Mouse (Mus musculus) CH12.LX (cell line): ENCODE measurements around the gene Tescl. TPM values are rescaled to one million over a fixed set of nuclear protein-coding genes. Genes with fewer than 3 reads are reported as not detected.

ENCODE experiments used
- DNase-seq: peaks from one replicate; pipeline ENCODE4 v3.0.0-alpha.2; 2013; ENCODE audit errors: extremely low read depth
- H3K27ac ChIP-seq: 2 replicates; pipeline ENCODE4 v1.5.1; 2012; ENCODE audit warnings: low read depth, mild to moderate bottlenecking, control low read depth, moderate library complexity; ENCODE audit not compliant: insufficient read depth
- H3K27me3 ChIP-seq: replicated peaks from 2 replicates; pipeline ENCODE3; 2012; ENCODE audit warnings: inconsistent platforms
- H3K36me3 ChIP-seq, 2 experiments: replicated peaks in 1 of 2; 2 replicates each; pipeline versions ENCODE3 to v1.6.1; 2012; ENCODE audit warnings: inconsistent platforms in 1 of 2, low read length in 1 of 2, mild to moderate bottlenecking in 1 of 2, mixed read lengths in 1 of 2, moderate library complexity in 1 of 2; ENCODE audit not compliant: control insufficient read depth in 1 of 2, insufficient read depth in 1 of 2
- H3K4me1 ChIP-seq, 2 experiments: 2 replicates each; pipeline ENCODE4 v1.6.1; 2012; ENCODE audit warnings: inconsistent platforms in 1 of 2, moderate library complexity in 1 of 2; ENCODE audit not compliant: insufficient read depth in 2 of 2, control insufficient read depth in 1 of 2
- H3K4me2 ChIP-seq: 2 replicates; pipeline ENCODE4 v1.6.1; 2012; ENCODE audit warnings: low read depth, mild to moderate bottlenecking, control low read depth; ENCODE audit not compliant: poor library complexity, insufficient read depth, severe bottlenecking
- H3K4me3 ChIP-seq, 3 experiments: fragments of 150-350 bp in 1 of 3; sonication (generic) in 1 of 3; replicated peaks in 1 of 3; 2 replicates each; pipeline versions ENCODE3 to v1.5.1; 2011 to 2012; ENCODE audit warnings: low read depth in 2 of 3, low read length in 2 of 3, mild to moderate bottlenecking in 2 of 3, moderate library complexity in 2 of 3, control low read depth in 1 of 3, improper control_type of control experiment in 1 of 3, inconsistent platforms in 1 of 3, mixed read lengths in 1 of 3; ENCODE audit not compliant: poor library complexity in 1 of 3
- H3K79me2 ChIP-seq: replicated peaks from 2 replicates; pipeline ENCODE4 v1.6.1; 2012; ENCODE audit warnings: mild to moderate bottlenecking, moderate library complexity; ENCODE audit not compliant: control insufficient read depth, poor library complexity, insufficient read depth, severe bottlenecking; ENCODE audit errors: extremely low read depth
- H3K9ac ChIP-seq: 2 replicates; pipeline ENCODE4 v1.6.1; 2012; ENCODE audit warnings: low read depth, mild to moderate bottlenecking, control low read depth, moderate library complexity; ENCODE audit not compliant: insufficient read depth
- H3K9me3 ChIP-seq: replicated peaks from 2 replicates; pipeline ENCODE3; 2012; ENCODE audit warnings: low read length, inconsistent platforms, mixed read lengths
- BHLHE40 ChIP-seq: IDR thresholded peaks from 2 replicates; pipeline ENCODE4 v1.6.1; 2011; ENCODE audit warnings: mild to moderate bottlenecking, low read depth, low read length, improper control_type of control experiment
- CHD1 ChIP-seq: IDR thresholded peaks from 2 replicates; pipeline ENCODE4 v1.6.1; 2012; ENCODE audit warnings: low read depth, low read length, improper control_type of control experiment, inconsistent platforms
- CHD2 ChIP-seq: IDR thresholded peaks from 2 replicates; pipeline ENCODE4 v1.6.1; 2011; ENCODE audit warnings: low read length, improper control_type of control experiment
- CTCF ChIP-seq, 2 experiments: IDR thresholded peaks in 1 of 2; conservative IDR thresholded peaks in 1 of 2; 2 replicates each; pipeline ENCODE4 v1.5.1; 2011 to 2012; ENCODE audit warnings: low read depth in 2 of 2, low read length in 2 of 2, improper control_type of control experiment in 1 of 2, inconsistent platforms in 1 of 2, mild to moderate bottlenecking in 1 of 2, moderate library complexity in 1 of 2
- ELF1 ChIP-seq: IDR thresholded peaks from 2 replicates; pipeline ENCODE4 v1.6.1; 2014; ENCODE audit warnings: low read depth, mild to moderate bottlenecking, inconsistent platforms, low read length, improper control_type of control experiment
- EP300 ChIP-seq: IDR thresholded peaks from 2 replicates; pipeline ENCODE4 v1.6.1; 2011; ENCODE audit warnings: low read length, improper control_type of control experiment
- GABPA ChIP-seq: IDR thresholded peaks from 2 replicates; pipeline ENCODE4 v1.6.1; 2012; ENCODE audit warnings: low read depth, low read length, improper control_type of control experiment, inconsistent platforms; ENCODE audit not compliant: insufficient replicate concordance
- JUND ChIP-seq: conservative IDR thresholded peaks from 2 replicates; pipeline ENCODE4 v1.6.1; 2011; ENCODE audit warnings: low read depth, low read length, improper control_type of control experiment
- KAT2A ChIP-seq: IDR thresholded peaks from 2 replicates; pipeline ENCODE4 v1.6.1; 2012; ENCODE audit warnings: low read length, improper control_type of control experiment, inconsistent platforms; ENCODE audit not compliant: insufficient replicate concordance
- MAX ChIP-seq: IDR thresholded peaks from 2 replicates; pipeline ENCODE4 v1.6.1; 2011; ENCODE audit warnings: low read length, improper control_type of control experiment
- MAZ ChIP-seq: IDR thresholded peaks from 2 replicates; pipeline ENCODE4 v1.6.1; 2012; ENCODE audit warnings: low read depth, mild to moderate bottlenecking, inconsistent platforms, low read length, improper control_type of control experiment, moderate library complexity
- NRF1 ChIP-seq: IDR thresholded peaks from 2 replicates; pipeline ENCODE4 v1.6.1; 2014; ENCODE audit warnings: low read depth, mild to moderate bottlenecking, inconsistent platforms, low read length, improper control_type of control experiment, moderate library complexity
- POLR2AphosphoS2 ChIP-seq: IDR thresholded peaks from 2 replicates; pipeline ENCODE4 v1.6.1; 2011; ENCODE audit warnings: low read depth, low read length, improper control_type of control experiment
- RAD21 ChIP-seq: IDR thresholded peaks from 2 replicates; pipeline ENCODE4 v1.6.1; 2011; ENCODE audit warnings: low read depth, mild to moderate bottlenecking, low read length, improper control_type of control experiment, moderate library complexity
- RCOR1 ChIP-seq: conservative IDR thresholded peaks from 2 replicates; pipeline ENCODE4 v1.6.1; 2012; ENCODE audit warnings: low read depth, mild to moderate bottlenecking, inconsistent platforms, low read length, improper control_type of control experiment
- SMC3 ChIP-seq: IDR thresholded peaks from 2 replicates; pipeline ENCODE4 v1.6.1; 2011; ENCODE audit warnings: low read depth, low read length, improper control_type of control experiment
- TBP ChIP-seq: conservative IDR thresholded peaks from 2 replicates; pipeline ENCODE4 v1.6.1; 2011; ENCODE audit warnings: low read depth, low read length, improper control_type of control experiment
- USF2 ChIP-seq: conservative IDR thresholded peaks from 2 replicates; pipeline ENCODE4 v1.6.1; 2011; ENCODE audit warnings: low read depth, low read length, improper control_type of control experiment
- ZNF384 ChIP-seq: IDR thresholded peaks from 2 replicates; pipeline ENCODE4 v1.6.1; 2012; ENCODE audit warnings: low read depth, low read length, improper control_type of control experiment, inconsistent platforms
- dilution Hi-C: fragments of 300-500 bp; cut with MboI; formaldehyde crosslinking; loops from 2 replicates; pipeline ENCODE4 v1.14.3; 2020; ENCODE audit warnings: low sequenced_read_pairs; ENCODE audit not compliant: extremely low pct_unique_long_range_greater_than_20kb, extremely low pct_ligation_motif_present
- in situ Hi-C: fragments of 300-500 bp; cut with MboI; formaldehyde crosslinking; loops from 3 replicates; pipeline ENCODE4 v1.14.3; 2019; ENCODE audit warnings: low sequenced_read_pairs, low pct_ligation_motif_present, low pct_unique_long_range_greater_than_20kb, mixed read lengths
- polyA plus RNA-seq: library from polyadenylated mRNA; unstranded; fragments of >175 nt; gene quantifications from 2 replicates; pipeline ENCODE4 v1.2.1, GENCODE M21; 2012; ENCODE audit warnings: low read depth; ENCODE audit not compliant: insufficient read length
- total RNA-seq, 2 experiments: library from RNA; depleted of rRNA; stranded (reverse); fragments of 300-350 nt in 1 of 2; fragments of >200 nt in 1 of 2; gene quantifications; 2 replicates each; pipeline ENCODE4 v1.2.3; 2012 to 2014

Gene Tescl
- total and polyA plus RNA-seq, 3 experiments = not detected

DNA sequence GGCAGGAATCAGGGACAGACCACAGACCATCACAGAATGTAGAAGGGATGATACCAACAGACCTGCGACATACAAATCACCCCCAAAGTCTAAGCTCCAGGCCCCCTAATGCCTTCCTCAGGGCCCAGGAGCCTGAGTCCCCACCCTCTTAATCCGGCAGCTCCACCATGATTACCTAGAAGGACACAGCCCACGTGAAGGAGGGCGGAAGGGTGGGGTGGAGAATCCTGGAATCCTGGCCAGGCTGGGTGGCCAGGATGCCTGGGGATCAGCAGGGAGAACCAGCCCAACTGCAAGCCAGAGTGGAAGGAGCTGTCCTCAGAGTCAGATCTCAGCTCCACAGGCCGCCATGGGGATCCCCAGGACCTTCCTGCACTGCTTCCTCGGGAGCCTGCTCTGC lies 15.2 kb upstream of the Tescl start, which contains the start of gene Lypd5:
Gene Lypd5, plus strand, starts transcription at position 301 of the 400 bp plus-strand sequence.
- TF ChIP-seq MAX (no peak), MAZ (no peak), RCOR1 (no peak), RAD21 (no peak)
- in situ Hi-C loops = no loop called here
- H3K79me2 ChIP-seq = no peaks in the 10 kb centered on the region
- no peaks in the 10 kb centered on the region for H3K36me3 ChIP-seq
- dilution Hi-C loops = no loop called here
- no peak within 1 kb of the TSS for H3K9ac ChIP-seq
- peaks cover 85% of the 10 kb centered on the region for H3K27me3 ChIP-seq
- H3K27ac ChIP-seq = no peak within 1 kb of the TSS
- peaks cover 8% of the 10 kb centered on the region for H3K9me3 ChIP-seq
- no peak for DNase-seq
- no peak within 1 kb of the TSS for H3K4me2 ChIP-seq
- no peaks in the 10 kb centered on the region for H3K4me1 ChIP-seq
- H3K4me3 ChIP-seq = no peak within 1 kb of the TSS

DNA sequence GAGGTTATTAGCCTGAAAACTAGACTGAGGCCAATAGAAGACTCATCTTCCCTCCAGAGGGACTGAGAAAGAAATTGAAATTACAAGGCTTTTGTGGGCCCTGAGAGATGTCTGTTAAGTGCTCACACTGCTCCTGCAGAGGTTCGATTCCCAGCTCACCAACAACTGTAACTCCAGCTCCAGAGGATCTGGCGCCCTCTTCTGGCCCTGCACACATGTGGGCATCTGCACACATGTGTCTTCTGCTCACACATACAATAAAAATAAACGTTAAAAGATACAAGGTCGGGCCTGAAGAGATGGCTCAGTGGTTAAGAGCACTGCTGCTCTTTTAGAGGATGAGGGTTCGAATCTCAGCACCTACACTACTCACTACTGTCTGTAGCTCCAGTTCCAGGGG lies 12.7 kb upstream of the Tescl start:
- Histone ChIP-seq H3K9me3 (peaks cover 4% of the 10 kb centered on the region), H3K4me1 (no peaks in the 10 kb centered on the region), H3K27me3 (peaks cover 72% of the 10 kb centered on the region), H3K36me3 (no peaks in the 10 kb centered on the region), H3K4me3 (no peak overlapping the region), H3K4me2 (no peak overlapping the region), H3K9ac (no peak overlapping the region), H3K79me2 (no peaks in the 10 kb centered on the region), H3K27ac (no peak overlapping the region)
- DNase-seq = no peak
- in situ Hi-C loops (no loop called here), dilution Hi-C loops (no loop called here)
- TF ChIP-seq BHLHE40 (no peak), ZNF384 (no peak), JUND (no peak), EP300 (no peak), NRF1 (no peak), CTCF (conservative IDR thresholded peaks at IDR 0.05 in 1 of 2, IDR thresholded peaks at IDR 0.05 in 1 of 2; ENCODE audit: low read depth in 2 of 2, low read length in 2 of 2) (peak in 1 of 2 experiments; percentile 20; a peak in 1 of 4 replicates), USF2 (no peak), GABPA (no peak)
- TF ChIP-seq, all 38 proteins: peak for 1

DNA sequence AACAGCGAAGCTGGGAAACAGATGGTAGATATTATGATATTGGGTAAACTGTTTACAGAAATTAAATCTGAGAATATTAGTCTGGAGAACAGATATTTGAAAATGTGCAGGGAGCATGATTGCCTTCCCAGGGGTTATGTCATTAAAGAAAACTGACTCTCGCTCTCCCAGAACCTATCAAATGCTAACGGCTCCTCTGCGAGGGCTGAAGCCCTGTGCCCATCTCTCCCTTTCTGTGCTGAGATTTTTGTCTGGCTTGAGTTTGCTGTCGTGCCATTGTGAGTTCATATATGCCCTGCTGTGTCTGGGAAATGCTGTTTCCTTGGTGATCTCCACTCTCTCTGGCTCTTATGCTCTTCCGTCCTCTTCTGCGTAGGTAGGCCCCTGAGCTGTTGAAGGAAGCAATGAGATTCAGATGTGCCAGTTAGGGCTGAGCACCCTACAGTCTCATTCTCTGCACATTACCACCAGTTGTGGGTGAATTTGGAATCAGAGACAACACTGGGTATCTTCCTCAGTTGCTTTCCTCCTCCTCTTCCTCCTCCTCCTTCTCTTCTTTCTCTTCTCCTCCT lies 10.1 kb upstream of the Tescl start:
- in situ Hi-C loops (no loop called here), dilution Hi-C loops (no loop called here)
- Histone ChIP-seq H3K27ac (no peak overlapping the region), H3K79me2 (no peaks in the 10 kb centered on the region), H3K4me3 (no peak overlapping the region), H3K9me3 (peaks cover 4% of the 10 kb centered on the region), H3K4me2 (no peak overlapping the region), H3K36me3 (no peaks in the 10 kb centered on the region), H3K9ac (no peak overlapping the region), H3K27me3 (peaks cover 54% of the 10 kb centered on the region), H3K4me1 (no peaks in the 10 kb centered on the region)
- TF ChIP-seq EP300 (no peak), ELF1 (no peak), KAT2A (no peak), BHLHE40 (no peak), TBP (no peak), POLR2AphosphoS2 (no peak), CHD1 (no peak), CHD2 (no peak), SMC3 (no peak), JUND (no peak)
- no peak for DNase-seq
